Mouse (Mus musculus) forebrain, embryonic 13.5 days (tissue): ENCODE measurements around the gene Dnah7c. TPM values are rescaled to one million over a fixed set of nuclear protein-coding genes. Genes with fewer than 3 reads are reported as not detected.
"Not testable (repeated sequence)": the region's sequence is repeated elsewhere in the genome, so short reads cannot be mapped to it uniquely, and the experiment has no call there.

Source experiments
- ATAC-seq: fragments of 200-750 bp; cut with Nextera tagmentation; 2 replicates; pipeline ENCODE4 v1.8.0; 2017
- H3K27ac ChIP-seq: fragments of 300-500 bp; sonication (generic); 2 replicates; pipeline ENCODE4 v1.5.1; 2015; ENCODE audit warnings: inconsistent platforms, mild to moderate bottlenecking, moderate library complexity
- H3K27me3 ChIP-seq: fragments of 300-500 bp; sonication (generic); 2 replicates; pipeline ENCODE4 v1.6.1; 2015; ENCODE audit warnings: mild to moderate bottlenecking, inconsistent platforms
- H3K36me3 ChIP-seq: fragments of 300-500 bp; sonication (generic); 2 replicates; pipeline ENCODE4 v1.6.1; 2015; ENCODE audit warnings: mild to moderate bottlenecking, inconsistent platforms; ENCODE audit not compliant: poor library complexity, severe bottlenecking
- H3K4me1 ChIP-seq: fragments of 300-500 bp; sonication (generic); 2 replicates; pipeline ENCODE4 v1.6.1; 2015; ENCODE audit warnings: inconsistent platforms
- H3K4me2 ChIP-seq: fragments of 300-500 bp; sonication (generic); 2 replicates; pipeline ENCODE4 v1.6.1; 2015; ENCODE audit warnings: inconsistent platforms, mild to moderate bottlenecking, moderate library complexity
- H3K4me3 ChIP-seq: fragments of 300-500 bp; sonication (generic); 2 replicates; pipeline ENCODE4 v1.5.1; 2015; ENCODE audit warnings: mild to moderate bottlenecking, inconsistent platforms
- H3K9ac ChIP-seq: fragments of 300-500 bp; sonication (generic); 2 replicates; pipeline ENCODE4 v1.6.1; 2015; ENCODE audit warnings: mild to moderate bottlenecking, inconsistent platforms
- H3K9me3 ChIP-seq: fragments of 300-500 bp; sonication (generic); replicated peaks from 2 replicates; pipeline ENCODE4 v1.6.1; 2016; ENCODE audit warnings: inconsistent platforms
- WGBS: fragments of 180-500 bp; shearing (Covaris S2); methylation state at CpG from one replicate; pipeline ENCODE4 v1.1.7; 2015; 5-methylcytosine and 5-hydroxymethylcytosine counted together
- polyA plus RNA-seq: library from polyadenylated mRNA; unstranded; fragments of >200 nt; fragmentation: Nextera tagmentation; extraction: Ambion mirVana; gene quantifications from 2 replicates; pipeline ENCODE4 v1.2.1, GENCODE M21; 2015

Dnah7c gene
- 0.13 and 0.20 TPM in 2 replicates for polyA plus RNA-seq

GRCm38 (mm10) chr1:46425137-46425925, at the start of gene Dnah7c:
Dnah7c (plus strand) TSS chr1:46425592.
- WGBS = 10% methylated on average over 30 of the region's 30 CpGs
- Histone ChIP-seq H3K9ac (peak within 1 kb of the TSS; percentile 62), H3K4me2 (peak within 1 kb of the TSS; percentile 75), H3K4me1 (peaks cover 8% of the 10 kb centered on the region; the same call in 1 of the 2 replicates), H3K36me3 (no peaks in the 10 kb centered on the region), H3K27ac (no peak within 1 kb of the TSS), H3K4me3 (peak within 1 kb of the TSS; percentile 57), H3K9me3 (no peaks in the 10 kb centered on the region), H3K27me3 (no peaks in the 10 kb centered on the region)
- ATAC-seq = peak; percentile 83

- not testable (repeated sequence) for ATAC-seq, H3K9ac ChIP-seq
- WGBS = 95% methylated on average over 3 of the region's 3 CpGs
Observed at GRCm38 (mm10) chr1:46380641-46381040, 44.8 kb upstream of the Dnah7c start.

GRCm38 (mm10) chr1:46394681-46395297, 30.6 kb upstream of the Dnah7c start:
- ATAC-seq = peak; percentile 86
- H3K27me3 ChIP-seq, H3K4me2 ChIP-seq, H3K4me1 ChIP-seq, H3K4me3 ChIP-seq, H3K27ac ChIP-seq, H3K36me3 ChIP-seq, H3K9ac ChIP-seq, H3K9me3 ChIP-seq: not testable (repeated sequence)
- WGBS = 41% methylated on average over 3 of the region's 4 CpGs

More at GRCm38 (mm10) chr1:46380641-46381040, 44.8 kb upstream of the Dnah7c start:
- H3K4me1 ChIP-seq, H3K27me3 ChIP-seq, H3K9me3 ChIP-seq, H3K4me3 ChIP-seq, H3K4me2 ChIP-seq, H3K36me3 ChIP-seq, H3K27ac ChIP-seq: not testable (repeated sequence)

- no peaks in the 10 kb centered on the region for H3K4me1 ChIP-seq
- 87% methylated on average over 6 of the region's 6 CpGs for WGBS
Observed at GRCm38 (mm10) chr1:46408324-46409115, 16.9 kb upstream of the Dnah7c start.

GRCm38 (mm10) chr1:46414798-46415197, 10.6 kb upstream of the Dnah7c start:
- not testable (repeated sequence) for H3K4me3 ChIP-seq, H3K36me3 ChIP-seq, H3K4me1 ChIP-seq, H3K9ac ChIP-seq, ATAC-seq, H3K9me3 ChIP-seq, H3K27me3 ChIP-seq, H3K4me2 ChIP-seq, H3K27ac ChIP-seq
- 96% methylated on average over 7 of the region's 7 CpGs for WGBS

More at GRCm38 (mm10) chr1:46408324-46409115, 16.9 kb upstream of the Dnah7c start:
- Histone ChIP-seq H3K36me3 (no peaks in the 10 kb centered on the region), H3K27me3 (no peaks in the 10 kb centered on the region), H3K4me3 (no peak overlapping the region), H3K9me3 (no peaks in the 10 kb centered on the region), H3K27ac (no peak overlapping the region), H3K4me2 (no peak overlapping the region), H3K9ac (no peak overlapping the region)
- no peak for ATAC-seq

GRCm38 (mm10) chr1:46416946-46417345, 8.4 kb upstream of the Dnah7c start:
- 19% methylated on average over 3 of the region's 3 CpGs for WGBS

GRCm38 (mm10) chr1:46418966-46419365, 6.4 kb upstream of the Dnah7c start:
- H3K27me3 ChIP-seq, H3K4me2 ChIP-seq, H3K9me3 ChIP-seq, H3K4me3 ChIP-seq, H3K36me3 ChIP-seq, H3K4me1 ChIP-seq, H3K9ac ChIP-seq, H3K27ac ChIP-seq: not testable (repeated sequence)
- peak; percentile 72 for ATAC-seq
- WGBS = 34% methylated on average over 4 of the region's 4 CpGs

More at GRCm38 (mm10) chr1:46416946-46417345, 8.4 kb upstream of the Dnah7c start:
- not testable (repeated sequence) for ATAC-seq, H3K4me1 ChIP-seq, H3K4me3 ChIP-seq, H3K27ac ChIP-seq, H3K4me2 ChIP-seq, H3K36me3 ChIP-seq, H3K27me3 ChIP-seq, H3K9me3 ChIP-seq, H3K9ac ChIP-seq

- ATAC-seq = no peak
- Histone ChIP-seq H3K27me3 (no peaks in the 10 kb centered on the region), H3K4me2 (no peak overlapping the region), H3K4me3 (no peak overlapping the region), H3K27ac (no peak overlapping the region), H3K9me3 (no peaks in the 10 kb centered on the region), H3K4me1 (peaks cover 8% of the 10 kb centered on the region; the same call in 1 of the 2 replicates), H3K9ac (no peak overlapping the region), H3K36me3 (no peaks in the 10 kb centered on the region)
- WGBS = 84% methylated on average over 2 of the region's 2 CpGs
Observed at GRCm38 (mm10) chr1:46428401-46428800, 3.0 kb downstream of the Dnah7c start.

GRCm38 (mm10) chr1:46514671-46515070, 89.3 kb downstream of the Dnah7c start:
- not testable (repeated sequence) for H3K4me2 ChIP-seq, H3K9me3 ChIP-seq, H3K36me3 ChIP-seq, ATAC-seq, H3K27ac ChIP-seq, H3K27me3 ChIP-seq, H3K4me1 ChIP-seq, H3K9ac ChIP-seq, H3K4me3 ChIP-seq
- 74% methylated on average over 1 of the region's 1 CpGs for WGBS

- H3K27me3 ChIP-seq = no peaks in the 10 kb centered on the region
- ATAC-seq = no peak
Observed at GRCm38 (mm10) chr1:46521032-46521431, 95.6 kb downstream of the Dnah7c start.

GRCm38 (mm10) chr1:46526537-46526936, 101.1 kb downstream of the Dnah7c start:
- not testable (repeated sequence) for H3K27ac ChIP-seq, H3K4me2 ChIP-seq, H3K4me1 ChIP-seq, H3K36me3 ChIP-seq, H3K9ac ChIP-seq, H3K4me3 ChIP-seq, H3K27me3 ChIP-seq, H3K9me3 ChIP-seq
- ATAC-seq = peak; percentile 16; the same call in 1 of the 2 replicates
- WGBS = 51% methylated on average over 3 of the region's 3 CpGs

More at GRCm38 (mm10) chr1:46521032-46521431, 95.6 kb downstream of the Dnah7c start:
- no peaks in the 10 kb centered on the region for H3K4me1 ChIP-seq
- no peaks in the 10 kb centered on the region for H3K9me3 ChIP-seq
- H3K4me2 ChIP-seq = no peak overlapping the region
- H3K9ac ChIP-seq = no peak overlapping the region
- no peak overlapping the region for H3K4me3 ChIP-seq
- H3K27ac ChIP-seq = no peak overlapping the region
- H3K36me3 ChIP-seq = no peaks in the 10 kb centered on the region
